Mouse (Mus musculus): ENCODE measurements around the gene Ccdc88c.

The Ccdc88c gene

GRCm38 (mm10) chr12:100885585-100885984, 143.3 kb downstream of the Ccdc88c start:
- no peak for DNase-seq (ENCODE audit: low read depth, low spot score)

GRCm38 (mm10) chr12:100883168-100883567, 145.7 kb downstream of the Ccdc88c start:
- DNase-seq (ENCODE audit: low read depth, low spot score) = peak; percentile 36

GRCm38 (mm10) chr12:100878556-100878955, 150.3 kb downstream of the Ccdc88c start:
- DNase-seq (ENCODE audit: low read depth, low spot score) = no peak

GRCm38 (mm10) chr12:100877936-100878335, 150.9 kb downstream of the Ccdc88c start:
- DNase-seq (ENCODE audit: low read depth, low spot score) = no peak

DNA sequence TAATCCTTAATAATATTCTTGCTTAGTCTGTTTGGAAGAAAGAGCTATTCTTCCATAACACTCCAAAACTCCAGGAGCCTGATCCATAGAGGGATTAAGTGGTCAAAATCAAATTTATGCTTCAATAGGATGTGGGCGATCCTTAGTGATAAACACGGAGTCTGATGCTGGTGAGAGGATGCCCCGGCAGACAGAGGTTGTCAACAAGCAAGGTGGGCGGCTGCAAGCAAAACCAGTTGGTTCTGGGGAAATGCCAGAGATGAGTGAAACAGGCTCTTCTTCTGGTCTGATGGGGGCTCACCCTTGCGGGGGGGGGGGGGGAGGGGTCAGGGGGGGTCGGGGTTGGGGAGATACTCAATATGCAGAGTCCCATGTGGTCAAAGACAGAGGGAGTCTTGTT, 152.9 kb downstream of the Ccdc88c start:
- no peak for DNase-seq (ENCODE audit: low read depth, low spot score)

- DNase-seq (ENCODE audit: low read depth, low spot score) = peak; percentile 91
Observed at GRCm38 (mm10) chr12:100875553-100875952, 153.3 kb downstream of the Ccdc88c start.

DNA sequence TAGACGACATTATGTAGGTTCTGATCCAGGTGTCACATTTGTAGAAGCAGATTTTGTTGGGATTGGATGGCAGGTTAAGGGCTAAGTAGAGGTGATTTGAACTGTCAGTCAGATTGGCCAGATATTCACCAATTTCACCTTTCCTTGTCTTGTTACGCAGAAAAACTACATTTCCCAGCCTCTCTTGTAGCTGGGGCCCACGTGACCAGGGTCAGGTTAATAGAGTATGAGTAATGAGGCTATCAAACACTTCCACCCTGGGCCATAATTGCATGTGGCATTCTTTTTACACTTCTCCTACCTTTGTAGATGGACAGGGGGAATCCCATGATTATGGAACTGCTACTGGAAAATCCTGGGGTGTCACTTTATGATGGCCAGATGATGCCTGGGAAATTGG, 155.2 kb downstream of the Ccdc88c start:
- no peak for DNase-seq (ENCODE audit: low read depth, low spot score)

DNA sequence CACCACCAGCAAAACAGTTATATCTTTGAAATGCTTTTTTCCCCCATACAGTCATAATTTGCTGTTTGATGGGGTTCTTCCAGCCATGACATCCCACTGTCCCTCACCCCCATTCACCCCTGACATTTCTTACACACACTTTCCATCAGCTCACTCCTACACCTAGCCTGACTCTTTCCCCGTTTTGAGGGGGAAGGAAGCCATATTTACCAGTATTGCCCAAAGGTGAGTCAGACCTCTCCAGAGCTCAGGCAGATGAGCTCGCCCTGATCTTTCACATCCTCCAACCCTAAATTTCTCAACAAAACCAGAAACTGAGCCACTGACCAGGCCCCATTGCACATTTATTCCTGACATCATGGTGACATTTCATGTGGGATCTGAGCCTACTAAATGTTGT, 157.0 kb downstream of the Ccdc88c start:
- no peak for DNase-seq (ENCODE audit: low read depth, low spot score)

- DNase-seq (ENCODE audit: low read depth, low spot score) = no peak
Observed at GRCm38 (mm10) chr12:100871234-100871633, 157.6 kb downstream of the Ccdc88c start.

DNA sequence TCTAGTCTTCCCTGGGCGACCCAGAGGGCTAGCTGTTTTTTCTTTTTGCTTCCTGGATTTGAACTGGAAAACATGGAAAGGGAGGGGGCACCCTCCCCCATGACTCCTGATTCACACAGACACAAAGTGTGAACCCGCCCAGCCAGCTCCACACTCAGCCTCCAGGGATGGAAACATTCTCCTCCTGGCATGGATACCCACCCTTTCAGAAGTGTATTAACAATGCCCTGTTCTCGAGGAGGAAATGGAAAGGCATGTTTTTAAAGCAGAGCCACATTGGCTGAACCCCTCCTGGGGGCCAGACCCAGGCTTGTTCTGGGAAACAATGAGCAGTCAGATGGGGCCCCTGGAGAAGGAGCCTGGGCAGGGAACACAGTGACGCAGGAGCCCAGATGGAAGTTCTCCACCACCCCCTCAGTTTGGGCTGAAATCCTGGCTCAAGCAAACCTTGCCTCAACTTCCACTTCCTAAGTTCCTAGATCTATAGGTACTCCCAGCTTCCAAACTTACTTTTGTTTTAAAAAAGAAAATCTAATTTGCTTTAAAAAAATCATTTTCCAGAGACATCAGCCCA, 160.7 kb downstream of the Ccdc88c start:
- peak; percentile 59 for DNase-seq (ENCODE audit: low read depth, low spot score)

GRCm38 (mm10) chr12:100867097-100867496, 161.8 kb downstream of the Ccdc88c start:
- peak; percentile 98 for DNase-seq (ENCODE audit: low read depth, low spot score)

GRCm38 (mm10) chr12:100865509-100866078, 163.3 kb downstream of the Ccdc88c start:
- DNase-seq (ENCODE audit: low read depth, low spot score) = peak; percentile 26

- DNase-seq (ENCODE audit: low read depth, low spot score) = no peak
Observed at GRCm38 (mm10) chr12:100865072-100865471, 163.8 kb downstream of the Ccdc88c start.

DNA sequence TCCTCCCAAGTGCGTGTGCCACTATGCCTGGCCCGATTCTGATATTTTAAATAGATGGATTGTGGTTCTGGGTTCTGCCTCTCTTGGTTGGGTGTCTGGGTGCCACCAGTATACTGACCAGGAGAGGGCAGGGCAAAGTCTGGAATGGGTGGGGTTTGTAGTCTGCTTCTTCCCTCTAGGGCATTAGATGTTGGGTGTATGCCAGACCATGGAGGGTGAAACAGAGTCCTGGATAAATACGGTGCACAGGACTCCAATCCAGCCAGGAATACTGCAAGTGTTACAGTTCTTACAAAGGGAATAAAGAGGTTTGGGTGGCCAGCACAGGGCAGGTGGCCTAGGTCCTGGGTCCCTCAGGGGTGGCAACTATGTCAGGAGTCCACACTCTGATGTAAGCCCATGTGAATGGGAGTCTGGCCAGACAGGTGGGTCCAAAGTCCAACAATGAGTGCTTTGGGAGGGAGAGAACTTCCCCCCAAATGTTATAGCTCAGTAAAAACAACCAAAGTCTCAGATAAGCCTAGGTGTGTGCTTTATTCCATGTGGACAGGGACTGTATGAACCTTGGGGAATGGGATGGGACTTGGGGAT, 165.9 kb downstream of the Ccdc88c start:
- DNase-seq (ENCODE audit: low read depth, low spot score) = no peak

- no peak for DNase-seq (ENCODE audit: low read depth, low spot score)
Observed at GRCm38 (mm10) chr12:100862272-100862671, 166.6 kb downstream of the Ccdc88c start.
